Mouse (Mus musculus) small intestine, adult 2 months (tissue): ENCODE data around the gene Pigc. TPM values are rescaled to one million over a fixed set of nuclear protein-coding genes. Genes with fewer than 3 reads are reported as not detected.

Experiments used
- H3K27ac ChIP-seq: fragments of 200-500 bp; 2 replicates; pipeline ENCODE4 v1.5.1; 2012; ENCODE audit warnings: low read depth, low read length, control low read depth, inconsistent platforms; ENCODE audit not compliant: insufficient read depth
- H3K27me3 ChIP-seq: fragments of 200-500 bp; 2 replicates; pipeline ENCODE4 v1.6.1; 2012; ENCODE audit warnings: mild to moderate bottlenecking, moderate library complexity, low read length, inconsistent platforms; ENCODE audit not compliant: control insufficient read depth, insufficient read depth
- H3K36me3 ChIP-seq: fragments of 200-500 bp; 2 replicates; pipeline ENCODE4 v1.6.1; 2012; ENCODE audit warnings: mild to moderate bottlenecking, low read length, control low read depth, inconsistent platforms; ENCODE audit not compliant: control insufficient read depth, insufficient read depth
- H3K4me1 ChIP-seq: fragments of 200-500 bp; 2 replicates; pipeline ENCODE4 v1.6.1; 2012; ENCODE audit warnings: low read length, inconsistent platforms, mixed read lengths; ENCODE audit not compliant: control insufficient read depth, insufficient read depth, insufficient read length
- H3K4me3 ChIP-seq: fragments of 200-500 bp; 2 replicates; pipeline ENCODE4 v1.5.1; 2012; ENCODE audit warnings: low read depth, mild to moderate bottlenecking, control low read depth, inconsistent platforms, low read length, moderate library complexity
- CTCF ChIP-seq: fragments of 200-500 bp; IDR thresholded peaks from 2 replicates; pipeline ENCODE4 v1.5.1; 2012; ENCODE audit warnings: low read depth, mild to moderate bottlenecking, control low read depth, inconsistent platforms, low read length, moderate library complexity, mixed read lengths; ENCODE audit not compliant: insufficient replicate concordance, insufficient read length; ENCODE audit errors: extremely low read depth
- POLR2A ChIP-seq: fragments of 200-500 bp; IDR thresholded peaks from 2 replicates; pipeline ENCODE4 v1.6.1; 2012; ENCODE audit warnings: low read depth, mild to moderate bottlenecking, control low read depth, inconsistent platforms, low read length, moderate library complexity
- WGBS: fragments of 180-500 bp; shearing (Covaris S2); methylation state at CpG from one replicate; pipeline ENCODE4 v1.1.7; 2018; 5-methylcytosine and 5-hydroxymethylcytosine counted together
- polyA plus RNA-seq: library from polyadenylated mRNA; depleted of rRNA; stranded (reverse); fragments of >200 nt; gene quantifications from 2 replicates; pipeline ENCODE4 v1.2.3, GENCODE M21; 2012

Gene Pigc
- polyA plus RNA-seq, 1 experiment, result 23.5 TPM

- TF ChIP-seq POLR2A (no peak), CTCF (no peak)
- Histone ChIP-seq H3K36me3 (no peaks in the 10 kb centered on the region), H3K27me3 (no peaks in the 10 kb centered on the region), H3K4me1 (peaks cover 2% of the 10 kb centered on the region; the same call in 1 of the 2 replicates), H3K4me3 (no peak overlapping the region), H3K27ac (peak overlapping the region; percentile 19; the same call in 1 of the 2 replicates)
- WGBS, result 69% methylated on average over 19 of the region's 19 CpGs
Observed at GRCm38 (mm10) chr1:161957964-161958950, 10.7 kb upstream of the Pigc start.

- no peak overlapping the region for H3K4me3 ChIP-seq
- H3K4me1 ChIP-seq, result peaks cover 6% of the 10 kb centered on the region; the same call in 1 of the 2 replicates
- TF ChIP-seq POLR2A (no peak), CTCF (peak; percentile 61; the same call in 1 of the 2 replicates)
- no peak overlapping the region for H3K27ac ChIP-seq
- no peaks in the 10 kb centered on the region for H3K27me3 ChIP-seq
- WGBS, result 52% methylated on average over 3 of the region's 3 CpGs
- H3K36me3 ChIP-seq, result no peaks in the 10 kb centered on the region
Observed at GRCm38 (mm10) chr1:161962465-161963377, 6.3 kb upstream of the Pigc start.

GRCm38 (mm10) chr1:161967936-161968335 lies 1.1 kb upstream of the Pigc start:
- no peaks in the 10 kb centered on the region for H3K27me3 ChIP-seq
- WGBS, result 23% methylated on average over 2 of the region's 2 CpGs

GRCm38 (mm10) chr1:161970874-161971273 lies 1.9 kb downstream of the Pigc start:
- H3K4me3 ChIP-seq, result no peak overlapping the region
- 96% methylated on average over 9 of the region's 9 CpGs for WGBS
- H3K4me1 ChIP-seq, result peaks cover 4% of the 10 kb centered on the region; the same call in 1 of the 2 replicates
- peaks cover 4% of the 10 kb centered on the region; the same call in 1 of the 2 replicates for H3K36me3 ChIP-seq
- H3K27ac ChIP-seq, result no peak overlapping the region
- no peak for TF ChIP-seq CTCF
- TF ChIP-seq POLR2A, result no peak
- H3K27me3 ChIP-seq, result no peaks in the 10 kb centered on the region

More at GRCm38 (mm10) chr1:161967936-161968335, 1.1 kb upstream of the Pigc start:
- no peak overlapping the region for H3K4me3 ChIP-seq
- peaks cover 4% of the 10 kb centered on the region; the same call in 1 of the 2 replicates for H3K4me1 ChIP-seq
- H3K36me3 ChIP-seq, result peaks cover 4% of the 10 kb centered on the region; the same call in 1 of the 2 replicates
- TF ChIP-seq POLR2A (no peak), CTCF (no peak)
- no peak overlapping the region for H3K27ac ChIP-seq

GRCm38 (mm10) chr1:161972233-161972632 lies 3.2 kb downstream of the Pigc start:
- Histone ChIP-seq H3K27me3 (no peaks in the 10 kb centered on the region), H3K4me1 (peaks cover 3% of the 10 kb centered on the region; the same call in 1 of the 2 replicates), H3K4me3 (no peak overlapping the region), H3K36me3 (peaks cover 4% of the 10 kb centered on the region; the same call in 1 of the 2 replicates), H3K27ac (no peak overlapping the region)
- WGBS, result 87% methylated on average over 8 of the region's 8 CpGs
- no peak for TF ChIP-seq CTCF
- no peak for TF ChIP-seq POLR2A

- Histone ChIP-seq H3K36me3 (no peaks in the 10 kb centered on the region; the same call in 1 of the 2 replicates), H3K27me3 (no peaks in the 10 kb centered on the region), H3K4me1 (peaks cover 3% of the 10 kb centered on the region; the same call in 1 of the 2 replicates), H3K27ac (no peak overlapping the region), H3K4me3 (no peak overlapping the region)
- no peak for TF ChIP-seq POLR2A
- TF ChIP-seq CTCF, result peak; percentile 36; the same call in 1 of the 2 replicates
- 43% methylated on average over 16 of the region's 16 CpGs for WGBS
Observed at GRCm38 (mm10) chr1:161976255-161977182, 7.5 kb downstream of the Pigc start.
